Mouse (Mus musculus) ES-CJ7 (cell line): ENCODE results near the gene Ptpn11.
"Not testable (repeated sequence)": the region's sequence is repeated elsewhere in the genome, so short reads cannot be mapped to it uniquely, and the experiment has no call there.

Experiments
- DNase-seq: peaks from one replicate; pipeline ENCODE4 v3.0.0; 2011; ENCODE audit warnings: low read depth, low spot score

Gene Ptpn11

GRCm38 (mm10) chr5:121190836-121191583 is at the start of gene Ptpn11:
TSS of gene Ptpn11 (minus strand) at chr5:121191397.
- peak; percentile 74 for DNase-seq

- no peak for DNase-seq
These were observed 48.6 kb upstream of the Ptpn11 start for GRCm38 (mm10) chr5:121239846-121240245.

GRCm38 (mm10) chr5:121238208-121238607 is 47.0 kb upstream of the Ptpn11 start:
- DNase-seq = no peak

GRCm38 (mm10) chr5:121236171-121236570 is 45.0 kb upstream of the Ptpn11 start:
- DNase-seq = no peak

GRCm38 (mm10) chr5:121233726-121234125 is 42.5 kb upstream of the Ptpn11 start:
- DNase-seq = no peak

GRCm38 (mm10) chr5:121232789-121233188 is 41.6 kb upstream of the Ptpn11 start:
- DNase-seq = no peak

GRCm38 (mm10) chr5:121230811-121231210 is 39.6 kb upstream of the Ptpn11 start:
- no peak for DNase-seq

- DNase-seq = no peak
These were observed 38.0 kb upstream of the Ptpn11 start for GRCm38 (mm10) chr5:121229182-121229581.

GRCm38 (mm10) chr5:121227330-121227729 is 36.1 kb upstream of the Ptpn11 start:
- DNase-seq = not testable (repeated sequence)

- no peak for DNase-seq
These were observed 35.6 kb upstream of the Ptpn11 start for GRCm38 (mm10) chr5:121226845-121227244.

- DNase-seq = no peak
These were observed 35.2 kb upstream of the Ptpn11 start for GRCm38 (mm10) chr5:121226406-121226805.

GRCm38 (mm10) chr5:121225854-121226253 is 34.7 kb upstream of the Ptpn11 start:
- DNase-seq = no peak

GRCm38 (mm10) chr5:121224856-121225255 is 33.7 kb upstream of the Ptpn11 start:
- no peak for DNase-seq

GRCm38 (mm10) chr5:121224020-121224419 is 32.8 kb upstream of the Ptpn11 start:
- not testable (repeated sequence) for DNase-seq

- DNase-seq = no peak
These were observed 30.2 kb upstream of the Ptpn11 start for GRCm38 (mm10) chr5:121221328-121221850.

- DNase-seq = peak; percentile 44
These were observed 29.6 kb upstream of the Ptpn11 start for GRCm38 (mm10) chr5:121220732-121221301.

GRCm38 (mm10) chr5:121219980-121220731 is 29.0 kb upstream of the Ptpn11 start, which contains the start of gene Hectd4:
TSS of gene Hectd4 (plus strand) at chr5:121220219.
- peak; percentile 93 for DNase-seq

GRCm38 (mm10) chr5:121219190-121219589 is 28.0 kb upstream of the Ptpn11 start:
- no peak for DNase-seq

- no peak for DNase-seq
These were observed 26.1 kb upstream of the Ptpn11 start for GRCm38 (mm10) chr5:121217313-121217634.

- DNase-seq = not testable (repeated sequence)
These were observed 25.6 kb upstream of the Ptpn11 start for GRCm38 (mm10) chr5:121216584-121217312.

GRCm38 (mm10) chr5:121216126-121216446 is 24.9 kb upstream of the Ptpn11 start:
- no peak for DNase-seq
